Mouse (Mus musculus): Measurements from ENCODE around the gene Synj1.
A peak's percentile ranks its signal among the peaks of the same experiment; 100 is the strongest.

Gene Synj1

GRCm38 (mm10) chr16:90946977-90947376, 64.1 kb downstream of the Synj1 start:
- no peak for DNase-seq (ENCODE audit: low read depth, low spot score)

- no peak for DNase-seq (ENCODE audit: low read depth, low spot score)
Measured at GRCm38 (mm10) chr16:90941246-90941645, 69.9 kb downstream of the Synj1 start.

GRCm38 (mm10) chr16:90934687-90935328, 76.3 kb downstream of the Synj1 start, which contains the start of gene Cfap298:
Gene Cfap298 (minus strand): TSS chr16:90935114.
- DNase-seq (ENCODE audit: low read depth, low spot score): peak; percentile 96

- DNase-seq (ENCODE audit: low read depth, low spot score): no peak
Measured at GRCm38 (mm10) chr16:90934193-90934686, 76.9 kb downstream of the Synj1 start.

GRCm38 (mm10) chr16:90933534-90934176, 77.5 kb downstream of the Synj1 start:
- peak; percentile 18 for DNase-seq (ENCODE audit: low read depth, low spot score)

DNA sequence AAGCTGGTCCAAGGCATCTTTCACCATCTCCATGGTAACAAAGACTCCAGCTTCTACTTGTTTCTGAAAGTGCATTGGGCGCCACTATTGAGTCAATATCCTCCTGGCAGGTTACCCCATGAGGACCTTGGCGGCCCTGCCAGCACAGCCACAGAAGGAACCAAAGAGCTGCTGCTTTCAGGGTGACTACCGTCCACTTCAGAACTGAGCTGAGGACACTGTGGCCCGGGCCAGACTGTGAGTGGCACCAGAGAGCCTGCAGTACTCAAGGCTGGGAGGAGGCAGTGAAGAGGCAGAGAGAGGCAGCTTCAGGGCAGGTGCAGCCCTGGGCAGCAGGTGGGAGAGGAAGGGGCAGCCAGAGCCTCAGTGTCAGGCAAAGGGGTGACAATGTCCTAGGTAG, 83.7 kb downstream of the Synj1 start:
- DNase-seq (ENCODE audit: low read depth, low spot score): no peak

- peak; percentile 45 for DNase-seq (ENCODE audit: low read depth, low spot score)
Measured at GRCm38 (mm10) chr16:90925461-90925860, 85.6 kb downstream of the Synj1 start.

GRCm38 (mm10) chr16:90924606-90925370, 86.3 kb downstream of the Synj1 start:
- DNase-seq (ENCODE audit: low read depth, low spot score): no peak

GRCm38 (mm10) chr16:90921471-90922159, 89.5 kb downstream of the Synj1 start:
- DNase-seq (ENCODE audit: low read depth, low spot score): no peak

DNA sequence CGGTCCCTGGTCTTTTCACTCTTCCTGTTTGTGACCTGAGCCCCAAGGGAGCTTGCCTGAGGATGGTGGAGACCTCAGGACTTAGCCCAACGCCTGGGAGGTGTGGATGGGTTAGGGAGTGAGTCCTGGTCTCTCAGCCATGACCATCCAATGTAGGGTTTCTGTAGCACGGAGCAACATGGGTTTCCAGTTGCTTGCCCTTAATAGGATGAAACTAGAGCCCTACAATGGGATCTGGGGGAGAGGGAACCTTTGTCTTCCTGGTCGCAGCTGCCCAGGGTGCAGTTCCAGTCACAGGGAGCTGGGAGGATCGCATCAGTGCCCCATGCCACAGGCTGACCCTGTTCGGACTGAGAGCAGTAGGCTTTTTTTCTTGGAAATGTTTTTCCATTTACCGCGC, 94.0 kb downstream of the Synj1 start:
- DNase-seq (ENCODE audit: low read depth, low spot score): no peak

- DNase-seq (ENCODE audit: low read depth, low spot score): no peak
Measured at GRCm38 (mm10) chr16:90916040-90916481, 95.0 kb downstream of the Synj1 start.

DNA sequence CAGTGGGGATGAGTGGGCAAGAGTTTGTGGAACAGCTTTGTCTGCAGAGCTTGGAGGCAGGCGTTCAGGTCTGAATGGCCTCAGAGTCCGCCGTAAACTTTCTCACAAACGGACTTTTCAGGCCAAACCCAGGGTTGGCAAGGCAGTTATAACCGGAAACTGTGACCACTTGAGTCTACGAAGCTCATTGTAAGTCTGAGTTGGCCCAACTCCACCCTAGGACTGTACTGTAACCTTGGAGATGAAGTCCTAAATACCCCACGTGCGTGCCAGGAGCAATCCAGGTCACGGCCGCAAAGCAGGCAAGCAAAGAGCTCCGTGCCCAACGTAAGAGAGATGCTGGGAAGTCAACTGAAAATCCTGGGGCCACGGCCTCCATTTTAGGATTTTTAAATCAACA, 99.3 kb downstream of the Synj1 start:
- DNase-seq (ENCODE audit: low read depth, low spot score): no peak

DNA sequence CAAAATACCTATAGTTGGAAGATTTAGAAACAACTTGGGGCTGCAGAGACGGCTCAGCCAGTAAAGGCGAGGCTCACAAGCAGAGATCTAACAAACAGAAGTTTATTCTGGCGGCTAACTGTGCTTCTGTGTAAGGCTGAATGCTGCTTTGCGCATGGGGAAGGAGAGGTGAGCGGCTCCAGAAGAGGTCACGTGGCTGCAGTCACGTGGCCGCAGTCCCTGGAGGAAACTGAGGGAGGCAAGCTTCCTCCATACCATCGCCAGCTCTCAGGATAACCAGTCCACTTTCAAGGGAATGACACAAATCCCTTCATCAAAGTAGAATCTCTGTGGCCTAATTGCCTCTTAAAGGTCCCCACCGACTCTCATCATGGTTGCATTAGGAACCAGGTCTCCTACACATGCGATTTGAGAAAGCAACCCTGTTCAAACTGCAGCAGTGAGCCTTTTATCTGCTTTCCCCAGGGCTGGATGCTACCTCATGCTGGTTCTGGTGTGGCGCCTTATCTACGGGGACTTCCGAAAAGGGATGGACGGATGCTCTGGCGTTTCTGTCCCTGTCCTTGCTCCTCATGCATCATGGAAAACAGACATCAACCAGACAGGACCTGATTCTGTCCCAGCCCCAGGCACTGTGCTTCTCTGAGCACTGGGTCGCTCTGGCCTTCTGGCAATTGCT, 100.1 kb downstream of the Synj1 start:
- no peak for DNase-seq (ENCODE audit: low read depth, low spot score)

DNA sequence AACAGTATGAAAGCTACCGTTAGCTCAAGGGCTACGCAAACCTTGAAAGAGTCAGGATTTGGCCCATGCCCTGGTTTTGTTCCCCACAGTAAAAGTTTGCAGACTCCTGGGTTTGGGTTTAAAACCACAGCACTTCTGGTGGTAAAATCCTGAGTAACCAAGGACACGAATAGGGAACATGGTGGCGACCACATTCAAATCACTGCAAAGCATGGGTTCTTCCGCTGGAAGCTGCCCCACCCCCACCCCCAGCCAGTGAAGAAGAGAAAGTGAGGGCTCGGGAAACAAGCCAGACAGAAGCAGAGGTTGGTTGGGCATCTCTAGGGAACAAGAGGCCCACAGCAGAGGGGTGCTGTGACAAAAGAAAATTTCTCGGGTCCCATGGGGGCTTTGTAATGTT, 103.9 kb downstream of the Synj1 start:
- DNase-seq (ENCODE audit: low read depth, low spot score): no peak

- DNase-seq (ENCODE audit: low read depth, low spot score): no peak
Measured at GRCm38 (mm10) chr16:90903300-90903699, 107.8 kb downstream of the Synj1 start.

DNA sequence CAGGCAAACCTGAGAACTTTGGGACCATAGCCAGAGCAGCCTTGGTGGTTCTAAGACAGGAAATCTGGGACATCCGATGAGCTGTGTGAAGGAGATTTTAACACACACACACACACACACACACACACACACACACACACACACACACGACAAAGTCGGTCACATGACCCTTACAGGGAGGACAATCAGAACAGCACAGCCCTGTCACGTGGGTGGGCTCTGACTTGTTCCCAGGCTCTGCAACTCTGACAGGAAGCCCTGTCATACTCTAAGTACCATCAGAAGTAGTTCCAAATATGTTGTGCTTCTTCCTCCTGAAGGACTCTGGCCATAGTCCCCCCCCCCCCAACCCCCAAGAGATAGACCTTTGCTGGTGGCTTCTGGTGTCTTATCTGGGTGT, 109.7 kb downstream of the Synj1 start:
- DNase-seq (ENCODE audit: low read depth, low spot score): no peak

DNA sequence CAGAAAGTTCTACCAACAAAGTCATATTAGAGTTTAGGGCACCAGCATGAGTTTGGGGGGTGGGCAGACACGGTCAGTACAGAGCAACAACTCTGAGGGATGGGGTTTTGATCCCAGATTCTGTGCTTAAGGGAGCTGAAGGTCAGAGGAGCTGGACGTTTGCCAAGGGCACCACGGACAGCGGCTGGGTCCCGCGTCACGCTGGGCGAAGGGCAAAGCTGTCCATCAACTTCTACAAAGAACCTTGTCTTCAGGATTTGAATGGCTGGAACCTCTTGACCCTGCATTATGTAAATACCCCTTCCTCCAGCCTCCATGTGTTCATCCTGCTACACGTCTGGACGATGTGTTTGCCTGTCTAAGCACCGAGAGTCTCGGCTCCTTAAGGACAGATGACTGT, 111.6 kb downstream of the Synj1 start:
- DNase-seq (ENCODE audit: low read depth, low spot score): no peak

GRCm38 (mm10) chr16:90897651-90898050, 113.5 kb downstream of the Synj1 start:
- no peak for DNase-seq (ENCODE audit: low read depth, low spot score)

GRCm38 (mm10) chr16:90893792-90894191, 117.3 kb downstream of the Synj1 start:
- peak; percentile 20 for DNase-seq (ENCODE audit: low read depth, low spot score)

DNA sequence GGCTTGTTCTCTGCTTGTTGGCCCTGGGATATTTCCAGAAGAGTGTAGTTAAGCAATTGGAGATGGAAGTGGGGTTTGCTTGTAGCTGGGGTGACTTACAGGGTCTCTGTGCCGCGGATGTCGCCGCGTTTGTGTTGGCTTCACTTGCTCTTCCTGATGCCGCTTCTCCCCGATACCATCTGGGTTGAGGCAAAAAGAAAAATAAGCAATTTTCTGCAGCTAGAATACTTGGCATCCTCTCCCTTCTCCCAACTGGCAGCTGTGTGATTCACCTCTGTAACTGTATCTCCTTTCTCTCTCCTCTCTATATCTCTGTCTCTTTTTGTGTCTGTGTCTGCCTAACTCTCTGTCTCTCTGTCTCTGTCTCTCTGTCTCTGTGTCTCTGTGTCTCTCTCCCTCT, 118.1 kb downstream of the Synj1 start:
- DNase-seq (ENCODE audit: low read depth, low spot score): no peak

- no peak for DNase-seq (ENCODE audit: low read depth, low spot score)
Measured at GRCm38 (mm10) chr16:90892081-90892480, 119.0 kb downstream of the Synj1 start.

Data from CD4-positive, CD25-positive, alpha-beta regulatory T cell, adult 2 months (primary cell).